Mouse (Mus musculus) left cerebral cortex, adult 11 months (tissue): ENCODE results near the gene Thbd.

ENCODE experiments used
- DNase-seq: peaks from one replicate; pipeline ENCODE4 v3.0.0; 2022; ENCODE audit warnings: low spot score

Gene Thbd

DNA sequence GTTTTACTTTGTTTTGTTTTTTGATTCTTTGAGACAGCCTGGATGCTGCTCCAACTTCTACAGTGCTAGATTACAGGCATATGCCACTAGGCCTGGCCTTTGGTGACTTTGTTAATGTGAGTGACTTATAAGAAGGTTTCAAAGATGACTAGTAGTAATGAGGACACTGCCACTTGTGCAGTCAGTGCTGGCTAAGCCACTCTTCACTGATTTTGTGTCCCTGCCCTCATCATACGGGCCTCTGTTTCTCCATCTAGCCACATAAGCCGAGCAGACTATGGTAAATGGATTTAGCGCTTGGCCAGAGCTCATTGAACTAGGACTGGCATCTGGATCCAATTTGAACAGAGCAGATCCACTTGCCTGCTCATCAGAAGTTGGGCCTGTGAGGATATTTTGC, 21.5 kb downstream of the Thbd start:
- no peak for DNase-seq

DNA sequence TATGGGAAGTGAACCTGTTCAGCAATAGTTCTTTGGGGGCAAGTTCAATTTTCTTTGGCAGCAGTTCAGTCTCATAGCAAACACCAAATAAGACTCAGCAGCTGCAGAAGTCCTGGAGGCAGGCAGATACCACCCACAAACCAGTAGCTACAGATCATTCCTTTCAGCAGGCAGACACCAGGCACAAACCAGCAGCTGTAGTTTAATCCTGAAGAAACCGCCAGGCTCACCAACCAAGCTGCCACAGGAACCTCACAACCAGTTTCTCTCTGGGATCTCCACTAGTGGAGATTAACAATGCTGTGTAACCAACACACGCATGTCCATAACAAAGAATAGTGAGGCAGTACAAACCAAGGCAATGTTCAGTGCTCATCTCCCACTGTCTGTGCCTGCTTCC, 26.9 kb downstream of the Thbd start:
- no peak for DNase-seq

GRCm38 (mm10) chr2:148379899-148380413, 28.0 kb downstream of the Thbd start:
- no peak for DNase-seq

DNA sequence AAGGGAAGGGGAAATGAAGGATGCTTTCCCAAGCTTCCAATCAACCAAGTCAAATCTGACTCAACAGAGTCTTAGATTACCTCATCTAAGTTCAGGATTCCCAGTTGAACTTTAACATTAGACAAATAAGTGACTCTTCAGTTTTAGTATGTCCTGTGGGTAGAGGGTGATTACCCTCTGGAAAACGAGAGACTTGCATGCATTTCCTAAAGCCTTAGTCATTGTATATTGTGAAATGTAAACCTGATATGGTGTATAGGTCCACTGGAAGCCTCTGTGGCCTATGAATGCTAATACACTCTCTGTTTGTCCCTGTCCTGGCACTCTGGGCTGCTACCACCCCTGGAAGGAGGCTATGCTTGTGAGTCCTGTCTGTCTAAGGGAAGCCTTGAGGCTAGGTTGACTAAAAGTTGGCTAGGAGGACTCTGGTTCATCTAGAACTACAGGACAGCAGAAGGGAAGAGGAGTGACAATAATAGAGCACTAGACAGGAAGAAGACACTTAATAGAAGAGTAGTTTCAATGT, 29.1 kb downstream of the Thbd start:
- DNase-seq, result no peak

DNA sequence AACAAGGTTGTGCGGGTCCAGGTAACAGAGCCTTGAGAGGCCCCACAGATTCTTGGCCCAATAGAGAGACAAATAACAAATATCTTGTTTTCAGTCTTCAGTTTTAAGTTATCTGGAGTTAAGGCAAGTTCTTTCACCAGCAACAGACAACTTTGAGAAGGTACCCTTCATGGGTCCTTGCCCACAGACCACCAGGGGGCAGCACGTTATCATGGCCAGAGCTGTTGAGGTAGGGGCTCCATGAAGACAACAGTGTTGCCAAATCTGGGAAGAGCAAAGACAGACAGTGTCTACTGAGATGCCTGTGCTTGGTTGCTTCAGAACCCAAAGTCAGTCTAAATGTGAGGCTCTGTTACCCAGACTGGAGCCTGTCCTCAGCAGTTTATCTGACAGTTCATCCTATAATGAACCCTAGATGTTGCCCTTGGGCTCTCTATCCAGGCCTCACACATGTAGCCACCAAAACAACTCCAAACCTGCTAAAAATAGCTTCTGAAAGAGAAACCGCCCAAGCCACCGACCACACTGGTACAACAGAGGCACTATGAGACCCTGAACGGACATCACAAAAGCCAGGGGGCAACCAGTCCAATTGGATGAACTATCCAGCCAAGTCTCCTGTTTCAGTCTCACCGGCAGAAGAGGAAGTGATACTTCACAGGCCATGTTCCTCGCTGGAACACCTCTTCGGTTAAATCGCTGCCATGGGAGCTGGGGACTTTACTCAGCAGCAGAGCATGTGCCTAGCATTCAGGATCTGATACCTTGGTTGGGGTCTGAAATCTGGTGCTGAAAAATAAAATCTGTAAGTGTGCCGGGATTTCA, 32.5 kb downstream of the Thbd start:
- DNase-seq, result no peak

DNA sequence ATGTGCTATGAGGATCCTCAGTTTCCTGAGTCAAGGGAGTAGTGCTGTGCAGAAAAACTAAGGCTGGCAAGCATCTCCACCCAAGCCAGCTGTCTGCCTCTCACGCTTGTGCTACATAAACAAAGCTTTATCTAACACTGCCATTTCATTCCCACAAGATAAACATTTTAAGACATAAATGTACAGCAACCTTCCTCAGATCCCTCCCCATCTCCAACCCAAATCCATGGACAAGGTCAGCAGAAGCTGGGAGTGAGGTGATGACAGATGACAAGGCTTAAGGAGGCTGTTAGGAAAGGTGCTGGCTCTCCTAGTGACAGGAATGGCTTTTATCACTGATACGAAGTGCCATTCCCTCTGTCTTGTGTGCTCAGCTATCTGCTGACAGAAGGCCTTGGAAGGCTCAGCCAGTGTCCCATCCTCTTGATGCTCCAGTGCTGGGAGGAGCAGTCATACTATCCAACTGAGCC, 34.4 kb downstream of the Thbd start:
- no peak for DNase-seq

DNA sequence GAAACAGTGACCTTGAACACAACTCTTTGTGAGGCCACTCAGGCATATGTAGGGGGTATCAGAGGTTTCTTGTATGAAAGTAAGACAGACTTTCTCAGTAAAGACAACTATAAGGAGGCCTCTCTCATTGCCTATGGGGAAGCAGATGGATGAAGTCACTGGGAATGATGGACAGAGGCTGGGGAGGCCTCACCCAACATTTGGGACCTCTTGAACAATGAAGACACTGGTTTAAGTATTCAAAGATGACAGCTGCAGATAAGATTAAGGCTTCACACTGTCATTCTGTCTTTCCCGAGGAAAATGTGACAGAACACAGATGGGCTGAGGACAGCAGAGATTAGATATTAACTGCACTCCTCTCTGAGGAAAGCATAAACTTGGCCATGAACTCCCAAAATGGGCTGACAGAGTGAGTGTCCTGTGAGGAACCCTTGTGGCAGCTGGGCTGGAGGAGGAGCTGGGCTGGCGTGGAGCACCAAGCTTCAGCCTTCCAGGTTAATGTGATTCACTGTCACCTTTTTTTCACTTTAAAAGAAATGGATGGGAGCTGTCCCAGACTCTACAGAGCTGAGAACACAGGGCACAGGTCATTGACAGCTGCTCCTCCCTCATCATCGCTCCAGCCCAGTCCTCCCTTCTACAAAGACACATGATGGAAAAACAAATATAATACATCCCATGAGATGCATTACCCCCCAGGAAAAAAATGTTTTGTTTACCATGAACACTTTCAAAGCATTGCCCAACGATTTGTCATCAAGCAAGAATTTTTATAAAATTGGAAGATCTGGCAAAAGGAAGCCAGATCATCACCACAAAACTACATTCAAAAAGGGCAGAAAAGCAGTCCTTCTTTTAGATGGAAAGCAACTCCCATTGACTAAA, 36.0 kb downstream of the Thbd start:
- no peak for DNase-seq

DNA sequence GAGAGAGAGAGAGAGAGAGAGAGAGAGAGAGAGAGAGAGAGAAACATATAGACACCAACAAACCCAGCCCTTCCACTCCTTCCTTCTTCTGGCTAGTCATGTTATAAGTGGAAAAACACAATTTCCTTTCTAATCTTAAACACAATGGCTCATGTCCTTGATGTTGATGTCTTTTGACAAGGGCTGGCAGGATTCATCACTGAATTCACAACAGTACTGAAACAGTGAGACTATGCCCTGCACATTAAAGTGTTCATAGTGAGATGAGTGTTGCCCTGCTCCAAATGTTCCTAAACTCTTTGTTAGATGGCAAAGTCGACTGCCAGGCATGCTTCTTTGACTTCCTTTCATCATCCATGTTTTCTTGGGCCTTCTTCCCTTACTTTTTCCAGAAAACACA, 42.8 kb downstream of the Thbd start:
- DNase-seq, result no peak

GRCm38 (mm10) chr2:148364536-148364935, 43.5 kb downstream of the Thbd start:
- peak; percentile 56 for DNase-seq

GRCm38 (mm10) chr2:148357145-148357544, 50.8 kb downstream of the Thbd start:
- DNase-seq, result no peak
